Mouse (Mus musculus) CH12.LX (cell line): ENCODE measurements around the gene Senp5. TPM values are rescaled to one million over a fixed set of nuclear protein-coding genes. Genes with fewer than 3 reads are reported as not detected.

Source experiments
- DNase-seq: peaks from one replicate; pipeline ENCODE4 v3.0.0-alpha.2; 2013; ENCODE audit errors: extremely low read depth
- H3K27ac ChIP-seq: 2 replicates; pipeline ENCODE4 v1.5.1; 2012; ENCODE audit warnings: low read depth, mild to moderate bottlenecking, control low read depth, moderate library complexity; ENCODE audit not compliant: insufficient read depth
- H3K27me3 ChIP-seq: replicated peaks from 2 replicates; pipeline ENCODE3; 2012; ENCODE audit warnings: inconsistent platforms
- H3K36me3 ChIP-seq, 2 experiments: replicated peaks in 1 of 2; 2 replicates each; pipeline versions ENCODE3 to v1.6.1; 2012; ENCODE audit warnings: inconsistent platforms in 1 of 2, low read length in 1 of 2, mild to moderate bottlenecking in 1 of 2, mixed read lengths in 1 of 2, moderate library complexity in 1 of 2; ENCODE audit not compliant: control insufficient read depth in 1 of 2, insufficient read depth in 1 of 2
- H3K4me1 ChIP-seq, 2 experiments: 2 replicates each; pipeline ENCODE4 v1.6.1; 2012; ENCODE audit warnings: inconsistent platforms in 1 of 2, moderate library complexity in 1 of 2; ENCODE audit not compliant: insufficient read depth in 2 of 2, control insufficient read depth in 1 of 2
- H3K4me2 ChIP-seq: 2 replicates; pipeline ENCODE4 v1.6.1; 2012; ENCODE audit warnings: low read depth, mild to moderate bottlenecking, control low read depth; ENCODE audit not compliant: poor library complexity, insufficient read depth, severe bottlenecking
- H3K4me3 ChIP-seq, 3 experiments: fragments of 150-350 bp in 1 of 3; sonication (generic) in 1 of 3; replicated peaks in 1 of 3; 2 replicates each; pipeline versions ENCODE3 to v1.5.1; 2011 to 2012; ENCODE audit warnings: low read depth in 2 of 3, low read length in 2 of 3, mild to moderate bottlenecking in 2 of 3, moderate library complexity in 2 of 3, control low read depth in 1 of 3, improper control_type of control experiment in 1 of 3, inconsistent platforms in 1 of 3, mixed read lengths in 1 of 3; ENCODE audit not compliant: poor library complexity in 1 of 3
- H3K79me2 ChIP-seq: replicated peaks from 2 replicates; pipeline ENCODE4 v1.6.1; 2012; ENCODE audit warnings: mild to moderate bottlenecking, moderate library complexity; ENCODE audit not compliant: control insufficient read depth, poor library complexity, insufficient read depth, severe bottlenecking; ENCODE audit errors: extremely low read depth
- H3K9ac ChIP-seq: 2 replicates; pipeline ENCODE4 v1.6.1; 2012; ENCODE audit warnings: low read depth, mild to moderate bottlenecking, control low read depth, moderate library complexity; ENCODE audit not compliant: insufficient read depth
- H3K9me3 ChIP-seq: replicated peaks from 2 replicates; pipeline ENCODE3; 2012; ENCODE audit warnings: low read length, inconsistent platforms, mixed read lengths
- BHLHE40 ChIP-seq: IDR thresholded peaks from 2 replicates; pipeline ENCODE4 v1.6.1; 2011; ENCODE audit warnings: mild to moderate bottlenecking, low read depth, low read length, improper control_type of control experiment
- CHD1 ChIP-seq: IDR thresholded peaks from 2 replicates; pipeline ENCODE4 v1.6.1; 2012; ENCODE audit warnings: low read depth, low read length, improper control_type of control experiment, inconsistent platforms
- CHD2 ChIP-seq: IDR thresholded peaks from 2 replicates; pipeline ENCODE4 v1.6.1; 2011; ENCODE audit warnings: low read length, improper control_type of control experiment
- CTCF ChIP-seq, 2 experiments: IDR thresholded peaks in 1 of 2; conservative IDR thresholded peaks in 1 of 2; 2 replicates each; pipeline ENCODE4 v1.5.1; 2011 to 2012; ENCODE audit warnings: low read depth in 2 of 2, low read length in 2 of 2, improper control_type of control experiment in 1 of 2, inconsistent platforms in 1 of 2, mild to moderate bottlenecking in 1 of 2, moderate library complexity in 1 of 2
- ELF1 ChIP-seq: IDR thresholded peaks from 2 replicates; pipeline ENCODE4 v1.6.1; 2014; ENCODE audit warnings: low read depth, mild to moderate bottlenecking, inconsistent platforms, low read length, improper control_type of control experiment
- EP300 ChIP-seq: IDR thresholded peaks from 2 replicates; pipeline ENCODE4 v1.6.1; 2011; ENCODE audit warnings: low read length, improper control_type of control experiment
- ETS1 ChIP-seq: conservative IDR thresholded peaks from 2 replicates; pipeline ENCODE4 v1.6.1; 2012; ENCODE audit warnings: low read depth, mild to moderate bottlenecking, inconsistent platforms, low read length, improper control_type of control experiment, moderate library complexity
- GABPA ChIP-seq: IDR thresholded peaks from 2 replicates; pipeline ENCODE4 v1.6.1; 2012; ENCODE audit warnings: low read depth, low read length, improper control_type of control experiment, inconsistent platforms; ENCODE audit not compliant: insufficient replicate concordance
- HCFC1 ChIP-seq: IDR thresholded peaks from 2 replicates; pipeline ENCODE4 v1.6.1; 2012; ENCODE audit warnings: low read depth, mild to moderate bottlenecking, inconsistent platforms, low read length, improper control_type of control experiment
- IRF4 ChIP-seq: IDR thresholded peaks from 2 replicates; pipeline ENCODE4 v1.6.1; 2014; ENCODE audit warnings: low read depth, mild to moderate bottlenecking, inconsistent platforms, low read length, improper control_type of control experiment
- KAT2A ChIP-seq: IDR thresholded peaks from 2 replicates; pipeline ENCODE4 v1.6.1; 2012; ENCODE audit warnings: low read length, improper control_type of control experiment, inconsistent platforms; ENCODE audit not compliant: insufficient replicate concordance
- MAFK ChIP-seq: IDR thresholded peaks from 2 replicates; pipeline ENCODE4 v1.6.1; 2011; ENCODE audit warnings: low read length, improper control_type of control experiment; ENCODE audit not compliant: insufficient replicate concordance
- MAZ ChIP-seq: IDR thresholded peaks from 2 replicates; pipeline ENCODE4 v1.6.1; 2012; ENCODE audit warnings: low read depth, mild to moderate bottlenecking, inconsistent platforms, low read length, improper control_type of control experiment, moderate library complexity
- MEF2A ChIP-seq: IDR thresholded peaks from 2 replicates; pipeline ENCODE4 v1.6.1; 2014; ENCODE audit warnings: low read depth, mild to moderate bottlenecking, inconsistent platforms, low read length, improper control_type of control experiment, borderline replicate concordance
- MXI1 ChIP-seq: IDR thresholded peaks from 2 replicates; pipeline ENCODE4 v1.6.1; 2011; ENCODE audit warnings: mild to moderate bottlenecking, low read depth, low read length, improper control_type of control experiment
- MYC ChIP-seq: IDR thresholded peaks from 2 replicates; pipeline ENCODE4 v1.6.1; 2011; ENCODE audit warnings: low read depth, mild to moderate bottlenecking, improper control_type of control experiment, low read length
- NRF1 ChIP-seq: IDR thresholded peaks from 2 replicates; pipeline ENCODE4 v1.6.1; 2014; ENCODE audit warnings: low read depth, mild to moderate bottlenecking, inconsistent platforms, low read length, improper control_type of control experiment, moderate library complexity
- PAX5 ChIP-seq: IDR thresholded peaks from 2 replicates; pipeline ENCODE4 v1.6.1; 2012; ENCODE audit warnings: low read length, inconsistent platforms, mixed read lengths
- POLR2A ChIP-seq: IDR thresholded peaks from 2 replicates; pipeline ENCODE4 v1.6.1; 2011; ENCODE audit warnings: low read depth, mild to moderate bottlenecking, improper control_type of control experiment, low read length
- POLR2AphosphoS2 ChIP-seq: IDR thresholded peaks from 2 replicates; pipeline ENCODE4 v1.6.1; 2011; ENCODE audit warnings: low read depth, low read length, improper control_type of control experiment
- RAD21 ChIP-seq: IDR thresholded peaks from 2 replicates; pipeline ENCODE4 v1.6.1; 2011; ENCODE audit warnings: low read depth, mild to moderate bottlenecking, low read length, improper control_type of control experiment, moderate library complexity
- SIN3A ChIP-seq: IDR thresholded peaks from 2 replicates; pipeline ENCODE4 v1.6.1; 2012; ENCODE audit warnings: low read length, improper control_type of control experiment, inconsistent platforms
- SMC3 ChIP-seq: IDR thresholded peaks from 2 replicates; pipeline ENCODE4 v1.6.1; 2011; ENCODE audit warnings: low read depth, low read length, improper control_type of control experiment
- TCF12 ChIP-seq: IDR thresholded peaks from 2 replicates; pipeline ENCODE4 v1.6.1; 2014; ENCODE audit warnings: low read depth, mild to moderate bottlenecking, inconsistent platforms, low read length, improper control_type of control experiment
- UBTF ChIP-seq: IDR thresholded peaks from 2 replicates; pipeline ENCODE4 v1.6.1; 2012; ENCODE audit warnings: low read depth, mild to moderate bottlenecking, inconsistent platforms, low read length, improper control_type of control experiment, moderate library complexity
- USF1 ChIP-seq: IDR thresholded peaks from 2 replicates; pipeline ENCODE4 v1.6.1; 2014; ENCODE audit warnings: low read depth, mild to moderate bottlenecking, inconsistent platforms, low read length, improper control_type of control experiment
- USF2 ChIP-seq: conservative IDR thresholded peaks from 2 replicates; pipeline ENCODE4 v1.6.1; 2011; ENCODE audit warnings: low read depth, low read length, improper control_type of control experiment
- ZC3H11A ChIP-seq: IDR thresholded peaks from 2 replicates; pipeline ENCODE4 v1.6.1; 2012; ENCODE audit warnings: low read depth, mild to moderate bottlenecking, inconsistent platforms, low read length, improper control_type of control experiment
- ZKSCAN1 ChIP-seq: IDR thresholded peaks from 2 replicates; pipeline ENCODE4 v1.6.1; 2012; ENCODE audit warnings: low read depth, inconsistent platforms, low read length, improper control_type of control experiment, borderline replicate concordance
- ZNF384 ChIP-seq: IDR thresholded peaks from 2 replicates; pipeline ENCODE4 v1.6.1; 2012; ENCODE audit warnings: low read depth, low read length, improper control_type of control experiment, inconsistent platforms
- dilution Hi-C: fragments of 300-500 bp; cut with MboI; formaldehyde crosslinking; loops from 2 replicates; pipeline ENCODE4 v1.14.3; 2020; ENCODE audit warnings: low sequenced_read_pairs; ENCODE audit not compliant: extremely low pct_unique_long_range_greater_than_20kb, extremely low pct_ligation_motif_present
- in situ Hi-C: fragments of 300-500 bp; cut with MboI; formaldehyde crosslinking; loops from 3 replicates; pipeline ENCODE4 v1.14.3; 2019; ENCODE audit warnings: low sequenced_read_pairs, low pct_ligation_motif_present, low pct_unique_long_range_greater_than_20kb, mixed read lengths
- polyA plus RNA-seq: library from polyadenylated mRNA; unstranded; fragments of >175 nt; gene quantifications from 2 replicates; pipeline ENCODE4 v1.2.1, GENCODE M21; 2012; ENCODE audit warnings: low read depth; ENCODE audit not compliant: insufficient read length
- total RNA-seq, 2 experiments: library from RNA; depleted of rRNA; stranded (reverse); fragments of 300-350 nt in 1 of 2; fragments of >200 nt in 1 of 2; gene quantifications; 2 replicates each; pipeline ENCODE4 v1.2.3; 2012 to 2014

Gene Senp5
- total and polyA plus RNA-seq, 3 experiments, result 19.3 to 31.2 (median 28.8) TPM

DNA sequence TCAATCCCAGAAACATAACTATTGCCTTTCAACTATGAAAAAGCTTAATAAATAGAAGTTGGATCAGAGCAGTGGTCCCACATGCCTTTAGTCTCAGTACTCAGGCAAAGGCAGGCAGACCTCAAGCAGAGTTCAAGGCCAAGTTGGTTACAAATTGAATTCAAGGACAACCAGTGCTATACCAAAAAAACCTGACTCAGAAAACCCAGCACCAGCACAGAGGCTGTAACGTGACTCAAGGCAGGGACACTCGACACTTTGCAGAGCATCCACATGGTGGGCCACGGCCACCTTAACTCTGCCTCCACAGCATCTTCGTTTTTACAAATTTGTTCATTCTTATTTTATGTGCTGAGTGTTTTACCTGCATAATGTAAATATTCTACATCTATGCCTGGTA is 27.8 kb downstream of the Senp5 start:
- no peak overlapping the region for H3K4me2 ChIP-seq
- H3K4me1 ChIP-seq, result peaks cover 0 to 5% of the 10 kb centered on the region in 2 experiments; a peak in 1 of 4 replicates
- peaks cover 32 to 82% of the 10 kb centered on the region in 2 experiments for H3K36me3 ChIP-seq
- no peak overlapping the region for H3K27ac ChIP-seq
- no peaks in the 10 kb centered on the region for H3K27me3 ChIP-seq
- DNase-seq, result no peak
- no peak for TF ChIP-seq MAFK
- TF ChIP-seq NRF1, result no peak
- TF ChIP-seq GABPA, result no peak
- TF ChIP-seq CTCF (conservative IDR thresholded peaks at IDR 0.05 in 1 of 2, IDR thresholded peaks at IDR 0.05 in 1 of 2; ENCODE audit: low read depth in 2 of 2, low read length in 2 of 2), result no peak
- TF ChIP-seq UBTF, result no peak
- TF ChIP-seq USF2, result no peak
- TF ChIP-seq CHD2, result no peak
- no peak for TF ChIP-seq SIN3A
- no peak for TF ChIP-seq MAZ
- TF ChIP-seq POLR2AphosphoS2, result no peak
- TF ChIP-seq MXI1, result no peak
- no peak for TF ChIP-seq ZNF384
- no peak for TF ChIP-seq POLR2A
- no peak for TF ChIP-seq SMC3
- TF ChIP-seq KAT2A, result no peak
- in situ Hi-C loops (no loop called here), dilution Hi-C loops (no loop called here)
- no peak overlapping the region for H3K9ac ChIP-seq
- no peaks in the 10 kb centered on the region; the same call in 1 of the 2 replicates for H3K79me2 ChIP-seq
- no peaks in the 10 kb centered on the region for H3K9me3 ChIP-seq
- no peak overlapping the region for H3K4me3 ChIP-seq

DNA sequence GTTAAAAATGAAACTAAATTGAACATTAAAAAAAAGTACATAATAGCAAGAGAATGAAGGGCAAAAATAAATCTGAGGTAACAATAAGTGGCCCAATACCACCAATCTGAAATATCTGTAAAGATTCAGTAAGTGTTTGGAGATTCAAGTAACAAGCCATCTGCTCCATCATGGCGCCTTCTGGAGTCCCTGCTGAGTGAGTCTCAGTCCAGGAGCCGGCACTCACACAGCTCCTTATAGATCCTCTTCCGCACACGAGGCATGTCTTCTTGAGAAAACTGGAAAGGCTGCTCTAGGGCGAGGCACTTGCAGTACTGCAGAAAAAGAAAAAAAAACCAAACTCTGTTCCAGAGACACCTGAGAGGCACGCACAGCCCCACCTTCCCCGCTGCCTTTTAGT is 39.9 kb downstream of the Senp5 start:
- H3K4me1 ChIP-seq, result no peaks in the 10 kb centered on the region
- H3K36me3 ChIP-seq, result peaks cover 54 to 86% of the 10 kb centered on the region in 2 experiments
- no peaks in the 10 kb centered on the region for H3K79me2 ChIP-seq
- H3K27ac ChIP-seq, result no peak overlapping the region
- TF ChIP-seq USF1, result no peak
- no peak for TF ChIP-seq CHD1
- no peak for TF ChIP-seq EP300
- TF ChIP-seq HCFC1, result no peak
- TF ChIP-seq CHD2, result no peak
- no peak for TF ChIP-seq POLR2AphosphoS2
- TF ChIP-seq POLR2A, result no peak
- no peak for TF ChIP-seq ETS1
- no peak for TF ChIP-seq IRF4
- TF ChIP-seq ZNF384, result no peak
- no peak for TF ChIP-seq ZC3H11A
- no peak for TF ChIP-seq TCF12
- no peak for TF ChIP-seq MYC
- TF ChIP-seq ELF1, result no peak
- no peak for TF ChIP-seq RAD21
- TF ChIP-seq ZKSCAN1, result no peak
- no peak for TF ChIP-seq PAX5
- no peak for TF ChIP-seq NRF1
- no peak for TF ChIP-seq BHLHE40
- no peak for TF ChIP-seq MEF2A
- TF ChIP-seq, all 38 proteins: peak for 0
- no peak for DNase-seq
- Histone ChIP-seq H3K9ac (no peak overlapping the region), H3K9me3 (no peaks in the 10 kb centered on the region), H3K4me2 (no peak overlapping the region), H3K4me3 (no peak overlapping the region), H3K27me3 (no peaks in the 10 kb centered on the region)
- in situ Hi-C loops, result no loop called here
- dilution Hi-C loops, result no loop called here
